Mouse (Mus musculus) spleen, adult 2 months (tissue): ENCODE measurements around the gene Gm14548.
"Not testable (repeated sequence)": the region's sequence is repeated elsewhere in the genome, so short reads cannot be mapped to it uniquely, and the experiment has no call there.

Experiments used
- CTCF ChIP-seq: fragments of 200-500 bp; IDR thresholded peaks from 2 replicates; pipeline ENCODE4 v1.5.1; 2011; ENCODE audit warnings: mild to moderate bottlenecking, inconsistent platforms; ENCODE audit not compliant: insufficient read depth, insufficient read length, insufficient replicate concordance; ENCODE audit errors: extremely low read depth
- POLR2A ChIP-seq: fragments of 200-500 bp; IDR thresholded peaks from 2 replicates; pipeline ENCODE4 v1.6.1; 2011; ENCODE audit warnings: low read depth, low read length, inconsistent platforms

GRCm38 (mm10) chr7:3844951-3845350 lies 53.0 kb downstream of the Gm14548 start, which contains the start of gene Pira2:
- TF ChIP-seq CTCF, POLR2A: not testable (repeated sequence)
